Mouse (Mus musculus) embryonic facial prominence, embryonic 12.5 days (tissue): ENCODE measurements at regions not wholly inside any gene's neighbourhood (a gene's known extent, or its start where the extent isn't known, plus 50 kb on each side); places are given as distances from the start of the nearest gene placed in this dataset.

Source experiments
- ATAC-seq: fragments of 200-750 bp; cut with Nextera tagmentation; 2 replicates; pipeline ENCODE4 v1.8.0; 2017; ENCODE audit not compliant: insufficient number of reproducible peaks, insufficient read depth, low FRiP score, low TSS enrichment
- H3K27ac ChIP-seq: fragments of 300-500 bp; sonication (generic); 2 replicates; pipeline ENCODE4 v1.5.1; 2016; ENCODE audit warnings: mild to moderate bottlenecking
- H3K27me3 ChIP-seq: fragments of 300-500 bp; sonication (generic); 2 replicates; pipeline ENCODE4 v1.6.1; 2016; ENCODE audit warnings: mild to moderate bottlenecking, moderate library complexity
- H3K36me3 ChIP-seq: fragments of 300-500 bp; sonication (generic); 2 replicates; pipeline ENCODE4 v1.6.1; 2016; ENCODE audit warnings: mild to moderate bottlenecking
- H3K4me1 ChIP-seq: fragments of 300-500 bp; sonication (generic); 2 replicates; pipeline ENCODE4 v1.6.1; 2016
- H3K4me2 ChIP-seq: fragments of 300-500 bp; sonication (generic); replicated peaks from 2 replicates; pipeline ENCODE4 v1.6.1; 2016; ENCODE audit warnings: mild to moderate bottlenecking, moderate library complexity
- H3K4me3 ChIP-seq: fragments of 300-500 bp; sonication (generic); 2 replicates; pipeline ENCODE4 v1.5.1; 2016; ENCODE audit warnings: mild to moderate bottlenecking
- H3K9ac ChIP-seq: fragments of 300-500 bp; sonication (generic); 2 replicates; pipeline ENCODE4 v1.6.1; 2016; ENCODE audit warnings: mild to moderate bottlenecking, moderate library complexity
- H3K9me3 ChIP-seq: fragments of 300-500 bp; sonication (generic); 2 replicates; pipeline ENCODE4 v1.6.1; 2016; ENCODE audit warnings: mild to moderate bottlenecking, moderate library complexity
- WGBS: fragments of 180-500 bp; shearing (Covaris S2); methylation state at CpG from one replicate; pipeline ENCODE4 v1.1.7; 2016; 5-methylcytosine and 5-hydroxymethylcytosine counted together

DNA sequence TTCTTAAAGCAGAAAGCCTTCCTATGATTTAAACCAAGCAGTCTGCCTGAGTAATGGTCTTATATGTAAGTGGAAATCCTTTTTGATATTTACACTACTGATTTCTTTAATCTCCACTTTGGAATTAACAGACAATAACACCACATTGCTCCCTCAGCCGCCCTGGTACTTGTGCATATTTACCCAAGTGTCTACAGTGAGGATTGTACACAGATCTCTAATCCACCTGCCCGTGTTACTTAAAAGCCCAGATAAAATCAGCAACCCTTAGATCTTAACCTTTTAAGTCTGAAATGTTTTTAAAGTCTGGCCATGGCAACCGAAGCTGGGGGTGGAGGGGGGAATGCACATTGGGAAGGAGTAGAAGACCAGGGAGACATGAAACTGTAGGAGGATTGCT is 382.3 kb upstream of the Nr2f2 start:
- H3K27me3 ChIP-seq, result no peaks in the 10 kb centered on the region
- no peak overlapping the region for H3K4me2 ChIP-seq
- no peaks in the 10 kb centered on the region for H3K9me3 ChIP-seq
- H3K4me3 ChIP-seq, result no peak overlapping the region
- no peak overlapping the region for H3K27ac ChIP-seq
- no peaks in the 10 kb centered on the region for H3K36me3 ChIP-seq
- no peak overlapping the region for H3K9ac ChIP-seq
- H3K4me1 ChIP-seq, result peaks cover 8% of the 10 kb centered on the region
- 37% methylated on average over 3 of the region's 3 CpGs for WGBS
- no peak for ATAC-seq

- ATAC-seq, result no peak
- H3K4me2 ChIP-seq, result no peak overlapping the region
- no peak overlapping the region for H3K9ac ChIP-seq
- H3K27ac ChIP-seq, result no peak overlapping the region
- H3K36me3 ChIP-seq, result no peaks in the 10 kb centered on the region
- peaks cover 12% of the 10 kb centered on the region for H3K4me1 ChIP-seq
- 31% methylated on average over 8 of the region's 8 CpGs for WGBS
- no peak overlapping the region for H3K4me3 ChIP-seq
- no peaks in the 10 kb centered on the region for H3K27me3 ChIP-seq
- H3K9me3 ChIP-seq, result no peaks in the 10 kb centered on the region
These were observed 381.8 kb upstream of the Nr2f2 start for GRCm38 (mm10) chr7:70748345-70748744.

DNA sequence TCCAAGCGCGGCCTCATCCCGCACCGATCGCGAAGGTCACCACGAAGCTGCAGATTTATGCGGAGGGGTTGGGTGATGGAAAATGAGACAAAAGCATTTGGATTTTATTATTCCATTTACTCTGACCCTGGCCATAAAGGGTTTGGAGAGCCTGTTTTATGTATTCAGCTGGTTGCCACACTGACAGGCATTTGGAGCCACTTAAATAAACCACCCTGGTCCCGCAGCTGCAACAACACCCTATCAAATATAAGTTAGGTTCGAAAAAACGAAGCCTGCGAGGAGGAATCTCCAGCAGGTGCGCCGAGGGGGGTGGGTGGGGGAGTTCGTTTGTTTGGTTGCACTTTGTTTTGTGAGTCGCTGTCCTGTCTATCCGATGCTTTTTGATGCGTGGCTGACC is 377.8 kb upstream of the Nr2f2 start:
- Histone ChIP-seq H3K27ac (no peak overlapping the region), H3K4me1 (peaks cover 12% of the 10 kb centered on the region), H3K4me3 (no peak overlapping the region), H3K4me2 (no peak overlapping the region), H3K9ac (no peak overlapping the region), H3K9me3 (no peaks in the 10 kb centered on the region), H3K36me3 (no peaks in the 10 kb centered on the region), H3K27me3 (no peaks in the 10 kb centered on the region)
- WGBS, result 38% methylated on average over 18 of the region's 18 CpGs
- ATAC-seq, result no peak

GRCm38 (mm10) chr7:70735591-70735990 is 369.1 kb upstream of the Nr2f2 start:
- ATAC-seq, result no peak

GRCm38 (mm10) chr7:70733501-70733900 is 367.0 kb upstream of the Nr2f2 start:
- Histone ChIP-seq H3K4me2 (no peak overlapping the region), H3K9ac (no peak overlapping the region), H3K27me3 (no peaks in the 10 kb centered on the region), H3K36me3 (no peaks in the 10 kb centered on the region), H3K27ac (no peak overlapping the region), H3K4me1 (no peaks in the 10 kb centered on the region), H3K4me3 (no peak overlapping the region), H3K9me3 (no peaks in the 10 kb centered on the region)
- ATAC-seq, result no peak

More at GRCm38 (mm10) chr7:70735591-70735990, 369.1 kb upstream of the Nr2f2 start:
- Histone ChIP-seq H3K4me1 (no peaks in the 10 kb centered on the region), H3K9ac (no peak overlapping the region), H3K27me3 (no peaks in the 10 kb centered on the region), H3K4me2 (no peak overlapping the region), H3K36me3 (no peaks in the 10 kb centered on the region), H3K27ac (no peak overlapping the region), H3K9me3 (no peaks in the 10 kb centered on the region), H3K4me3 (no peak overlapping the region)
- 92% methylated on average over 2 of the region's 2 CpGs for WGBS

DNA sequence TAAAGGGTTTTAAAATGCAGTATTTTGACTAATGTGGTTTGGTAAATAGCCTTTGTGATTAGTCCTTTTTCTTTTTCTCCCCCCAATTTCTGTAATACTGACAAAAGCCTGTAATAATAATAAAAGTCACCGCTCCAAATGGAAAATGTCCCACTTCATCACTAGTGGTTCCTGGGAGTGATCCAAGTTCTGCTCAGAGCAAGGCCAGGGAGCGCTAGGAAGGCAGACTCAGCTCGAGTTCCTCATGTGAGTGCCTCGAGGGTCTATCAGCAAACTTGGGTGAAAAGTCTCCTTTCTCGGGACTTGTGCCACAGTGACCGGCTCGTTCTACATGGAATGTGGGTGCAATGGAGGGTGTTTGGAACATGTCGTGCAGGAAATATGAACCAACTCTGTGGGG is 363.4 kb upstream of the Nr2f2 start:
- H3K27ac ChIP-seq, result no peak overlapping the region
- 88% methylated on average over 8 of the region's 8 CpGs for WGBS
- no peaks in the 10 kb centered on the region for H3K9me3 ChIP-seq
- H3K4me3 ChIP-seq, result no peak overlapping the region
- H3K4me1 ChIP-seq, result no peaks in the 10 kb centered on the region
- no peaks in the 10 kb centered on the region for H3K27me3 ChIP-seq
- H3K4me2 ChIP-seq, result no peak overlapping the region
- no peaks in the 10 kb centered on the region for H3K36me3 ChIP-seq
- no peak for ATAC-seq
- H3K9ac ChIP-seq, result no peak overlapping the region

GRCm38 (mm10) chr7:70718149-70718765 is 351.7 kb upstream of the Nr2f2 start:
- no peak overlapping the region for H3K27ac ChIP-seq
- no peak overlapping the region for H3K9ac ChIP-seq
- WGBS, result 77% methylated on average over 18 of the region's 18 CpGs
- no peak overlapping the region for H3K4me2 ChIP-seq
- ATAC-seq, result no peak
- H3K4me1 ChIP-seq, result no peaks in the 10 kb centered on the region
- no peak overlapping the region for H3K4me3 ChIP-seq
- H3K9me3 ChIP-seq, result no peaks in the 10 kb centered on the region
- no peaks in the 10 kb centered on the region for H3K36me3 ChIP-seq
- H3K27me3 ChIP-seq, result 0 out of 2 replicates have a peak, but pooled peaks cover 4% of the 10 kb centered on the region

DNA sequence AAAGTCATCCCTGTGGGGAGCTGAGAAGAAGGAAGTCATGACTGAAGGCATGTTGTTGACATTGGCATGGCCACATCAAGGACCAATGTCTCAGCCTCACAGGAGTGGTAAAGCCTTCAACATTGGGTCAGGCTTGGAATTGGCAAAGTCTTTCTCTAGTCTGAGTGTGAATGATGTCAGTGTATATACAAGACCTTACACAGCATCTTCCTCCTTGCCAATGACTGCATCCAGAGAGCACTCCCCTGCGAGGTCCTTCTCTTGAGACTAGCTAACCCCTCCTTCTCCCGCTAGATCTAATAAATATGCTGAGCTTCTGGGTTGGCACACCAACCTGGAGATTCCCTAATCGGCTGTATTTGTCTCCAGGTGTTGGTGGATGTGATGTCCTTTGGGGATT is 351.1 kb upstream of the Nr2f2 start:
- H3K4me3 ChIP-seq, result no peak overlapping the region
- H3K9me3 ChIP-seq, result no peaks in the 10 kb centered on the region
- no peaks in the 10 kb centered on the region for H3K4me1 ChIP-seq
- no peak overlapping the region for H3K27ac ChIP-seq
- H3K9ac ChIP-seq, result no peak overlapping the region
- no peak for ATAC-seq
- no peak overlapping the region for H3K4me2 ChIP-seq
- H3K27me3 ChIP-seq, result 0 out of 2 replicates have a peak, but pooled peaks cover 4% of the 10 kb centered on the region
- WGBS, result 84% methylated on average over 3 of the region's 3 CpGs
- H3K36me3 ChIP-seq, result no peaks in the 10 kb centered on the region

DNA sequence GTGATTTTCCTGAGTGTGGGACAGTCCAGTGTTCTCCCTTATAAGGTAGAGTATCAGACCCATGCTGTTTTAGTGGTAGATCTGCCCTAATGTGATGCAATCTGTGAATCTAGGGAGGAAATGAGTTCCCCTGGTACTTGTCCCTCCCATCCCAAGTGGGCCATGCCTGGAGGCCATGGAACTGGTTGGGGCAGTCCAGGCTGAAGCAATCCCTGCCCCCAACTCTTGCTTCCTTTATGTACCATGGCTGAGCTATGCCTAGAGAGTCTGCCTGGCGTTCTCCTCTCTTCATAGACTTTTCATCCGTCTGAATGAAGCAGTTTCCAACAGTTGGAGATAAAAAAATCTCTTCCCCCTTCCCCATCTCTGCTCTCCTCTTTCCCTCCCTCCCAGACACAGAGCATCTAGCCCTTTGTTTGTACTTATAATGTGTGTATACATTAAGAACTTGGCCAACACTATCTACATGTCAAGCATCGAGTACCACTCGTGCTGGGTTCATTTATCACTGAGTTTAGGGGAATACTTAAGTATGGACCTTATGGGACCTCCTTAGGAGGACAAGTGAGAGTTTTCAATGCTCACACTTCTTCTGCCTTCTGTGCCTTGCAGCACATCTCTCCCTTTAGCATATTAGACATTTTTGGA is 350.4 kb upstream of the Nr2f2 start:
- Histone ChIP-seq H3K27me3 (0 out of 2 replicates have a peak, but pooled peaks cover 4% of the 10 kb centered on the region), H3K4me2 (no peak overlapping the region), H3K9ac (no peak overlapping the region), H3K36me3 (no peaks in the 10 kb centered on the region), H3K27ac (no peak overlapping the region), H3K4me3 (no peak overlapping the region), H3K9me3 (no peaks in the 10 kb centered on the region), H3K4me1 (no peaks in the 10 kb centered on the region)
- no peak for ATAC-seq
- 74% methylated on average over 4 of the region's 4 CpGs for WGBS

DNA sequence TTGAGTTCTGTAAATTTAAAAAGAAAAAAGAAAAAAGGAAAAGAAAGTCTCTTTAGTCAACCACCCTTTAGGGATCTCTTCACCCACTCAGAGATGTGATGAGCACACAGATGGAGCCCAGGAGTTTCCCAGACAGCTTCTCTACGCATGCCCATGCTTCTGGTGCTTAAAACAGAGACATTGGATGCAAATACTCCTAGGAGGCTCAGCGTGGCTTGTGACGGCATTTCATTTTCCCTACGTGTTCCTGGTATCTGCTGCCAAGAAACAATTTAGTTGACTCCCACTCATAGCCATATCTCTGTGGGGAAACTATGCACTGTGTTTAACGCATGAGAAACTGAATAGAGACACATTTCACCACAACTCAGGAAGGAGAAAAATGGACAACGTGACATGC is 345.6 kb upstream of the Nr2f2 start:
- ATAC-seq, result no peak
- H3K4me3 ChIP-seq, result no peak overlapping the region
- no peaks in the 10 kb centered on the region for H3K9me3 ChIP-seq
- no peak overlapping the region for H3K4me2 ChIP-seq
- H3K27me3 ChIP-seq, result no peaks in the 10 kb centered on the region
- H3K4me1 ChIP-seq, result no peaks in the 10 kb centered on the region
- H3K36me3 ChIP-seq, result no peaks in the 10 kb centered on the region
- H3K27ac ChIP-seq, result no peak overlapping the region
- no peak overlapping the region for H3K9ac ChIP-seq
- WGBS, result 86% methylated on average over 6 of the region's 6 CpGs

DNA sequence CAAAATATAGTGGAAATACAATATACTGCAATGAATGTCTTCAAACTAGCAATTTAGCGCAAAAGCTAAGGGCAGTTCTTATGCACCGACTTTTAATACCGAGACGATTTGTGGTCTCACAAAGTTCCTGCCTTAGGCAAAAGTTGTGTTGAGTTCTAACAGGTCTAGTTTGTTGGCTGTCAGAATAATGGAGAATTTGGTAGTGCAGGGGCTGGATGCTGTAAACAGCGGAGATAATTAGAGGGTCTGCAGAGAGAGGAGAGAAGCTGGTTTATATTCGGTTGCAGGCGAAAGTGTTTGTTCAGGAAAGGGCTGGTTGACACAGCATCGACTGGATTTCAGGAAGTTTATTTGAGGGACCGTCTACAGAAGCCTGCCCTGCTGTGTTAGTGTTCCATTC is 339.7 kb upstream of the Nr2f2 start:
- no peak for ATAC-seq
- no peaks in the 10 kb centered on the region for H3K9me3 ChIP-seq
- H3K4me1 ChIP-seq, result no peaks in the 10 kb centered on the region
- H3K4me3 ChIP-seq, result no peak overlapping the region
- H3K9ac ChIP-seq, result no peak overlapping the region
- H3K36me3 ChIP-seq, result no peaks in the 10 kb centered on the region
- WGBS, result 48% methylated on average over 9 of the region's 9 CpGs
- no peak overlapping the region for H3K4me2 ChIP-seq
- no peaks in the 10 kb centered on the region for H3K27me3 ChIP-seq
- no peak overlapping the region for H3K27ac ChIP-seq

DNA sequence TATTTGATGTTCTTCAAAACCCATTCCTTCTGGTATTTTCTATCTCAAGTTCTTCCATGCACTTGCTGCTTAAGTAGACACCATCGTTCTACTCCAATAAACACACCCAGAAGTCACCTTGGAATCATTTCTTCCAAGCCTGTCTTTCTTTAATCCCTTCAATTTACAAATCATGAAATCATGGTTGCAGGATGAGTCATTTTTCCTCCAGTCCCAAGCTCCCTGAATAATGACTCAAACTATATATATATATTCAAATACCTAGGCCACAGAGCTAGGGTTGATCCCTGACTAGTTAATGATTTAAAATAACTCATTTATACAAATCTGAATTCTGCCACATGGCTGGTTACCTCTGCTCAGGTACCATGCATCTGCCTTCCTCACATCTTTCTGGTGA is 337.2 kb upstream of the Nr2f2 start:
- Histone ChIP-seq H3K9me3 (no peaks in the 10 kb centered on the region), H3K4me1 (no peaks in the 10 kb centered on the region), H3K27me3 (no peaks in the 10 kb centered on the region), H3K4me2 (no peak overlapping the region), H3K9ac (no peak overlapping the region), H3K27ac (no peak overlapping the region), H3K36me3 (no peaks in the 10 kb centered on the region), H3K4me3 (no peak overlapping the region)
- no peak for ATAC-seq
- 88% methylated on average over 1 of the region's 1 CpGs for WGBS
